Mouse (Mus musculus): Measurements from ENCODE around the gene Dact2.

DNA sequence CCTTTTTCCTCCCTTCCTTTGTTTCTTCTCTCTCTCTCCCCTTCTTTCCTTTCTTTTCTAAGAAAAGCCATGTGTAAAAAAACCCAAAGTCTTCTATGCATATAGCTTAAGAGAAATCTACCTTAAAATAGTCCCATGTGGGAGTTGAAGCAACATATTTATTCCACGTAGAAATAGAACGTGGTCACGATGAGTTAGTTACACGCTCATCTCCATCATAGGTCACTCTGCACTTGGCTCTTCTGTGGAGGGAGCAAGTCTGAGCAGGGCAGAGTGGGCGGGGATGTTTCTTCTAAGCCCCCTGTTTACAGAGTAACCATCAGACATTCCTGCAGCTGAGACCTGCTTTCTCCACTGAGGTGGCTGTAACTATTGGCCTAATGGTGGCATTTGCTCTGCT, 27.1 kb downstream of the Dact2 start:
- no peak for TF ChIP-seq CTCF (conservative IDR thresholded peaks at IDR 0.05; ENCODE audit: low read length)
- TF ChIP-seq POU5F1 (IDR thresholded peaks at IDR 0.05; ENCODE audit: borderline replicate concordance, low read length), result no peak

All from E14TG2a.4 (cell line).